Mouse (Mus musculus) E14TG2a.4 (cell line): ENCODE data around the gene Rrbp1.

Experiments
- H3K27me3 ChIP-seq: 2 replicates; pipeline ENCODE4 v1.6.1; 2014; ENCODE audit warnings: low read length, control low read depth; ENCODE audit not compliant: insufficient read depth
- H3K36me3 ChIP-seq: 2 replicates; pipeline ENCODE4 v1.6.1; 2014; ENCODE audit warnings: low read length, control low read depth; ENCODE audit not compliant: insufficient read depth
- H3K4me1 ChIP-seq: replicated peaks from 2 replicates; pipeline ENCODE4 v1.6.1; 2014; ENCODE audit warnings: low read depth, low read length, control low read depth
- H3K4me3 ChIP-seq: replicated peaks from 2 replicates; pipeline ENCODE4 v1.5.1; 2014; ENCODE audit warnings: mild to moderate bottlenecking, low read length
- H3K9me3 ChIP-seq: 2 replicates; pipeline ENCODE4 v1.6.1; 2014; ENCODE audit warnings: low read length, control low read depth
- CTCF ChIP-seq: conservative IDR thresholded peaks from 2 replicates; pipeline ENCODE4 v1.5.1; 2014; ENCODE audit warnings: low read length
- NANOG ChIP-seq: IDR thresholded peaks from 2 replicates; pipeline ENCODE4 v1.6.1; 2014; ENCODE audit warnings: borderline replicate concordance, low read length, mixed read lengths
- POU5F1 ChIP-seq: IDR thresholded peaks from 2 replicates; pipeline ENCODE4 v1.6.1; 2014; ENCODE audit warnings: low read length, borderline replicate concordance

The Rrbp1 gene

DNA sequence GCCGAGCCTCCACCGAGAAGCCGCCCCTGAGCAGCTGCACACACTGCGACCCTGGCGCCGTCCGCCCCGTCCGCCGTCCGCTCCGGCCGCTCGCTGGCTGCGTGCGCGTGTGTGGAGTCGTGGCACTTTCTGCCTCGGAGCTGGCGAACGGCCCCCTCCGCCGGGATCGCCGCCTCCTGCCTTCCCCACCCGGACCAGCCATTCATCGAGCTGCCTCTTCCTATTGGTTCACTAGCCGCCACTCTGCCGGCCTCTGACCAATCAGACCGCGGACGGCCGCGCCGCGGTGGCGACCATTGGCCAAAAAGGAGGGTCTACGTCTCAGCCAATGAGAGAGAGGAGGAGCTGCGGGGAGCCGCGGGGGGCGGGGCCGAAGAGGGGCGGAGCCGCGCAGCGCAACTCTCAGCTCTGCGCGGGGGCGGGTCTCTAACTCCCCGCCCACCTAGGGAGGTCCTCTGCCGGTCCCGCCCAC lies at the start of gene Rrbp1:
Rrbp1 (minus strand) TSS at position 184 of the 472 bp plus-strand sequence.
- H3K36me3 ChIP-seq = peaks cover 9% of the 10 kb centered on the region; the same call in 1 of the 2 replicates
- no peak for TF ChIP-seq POU5F1
- no peak for TF ChIP-seq NANOG
- TF ChIP-seq CTCF = no peak
- 0 out of 2 replicates have a peak, but pooled peaks cover 2% of the 10 kb centered on the region for H3K27me3 ChIP-seq

DNA sequence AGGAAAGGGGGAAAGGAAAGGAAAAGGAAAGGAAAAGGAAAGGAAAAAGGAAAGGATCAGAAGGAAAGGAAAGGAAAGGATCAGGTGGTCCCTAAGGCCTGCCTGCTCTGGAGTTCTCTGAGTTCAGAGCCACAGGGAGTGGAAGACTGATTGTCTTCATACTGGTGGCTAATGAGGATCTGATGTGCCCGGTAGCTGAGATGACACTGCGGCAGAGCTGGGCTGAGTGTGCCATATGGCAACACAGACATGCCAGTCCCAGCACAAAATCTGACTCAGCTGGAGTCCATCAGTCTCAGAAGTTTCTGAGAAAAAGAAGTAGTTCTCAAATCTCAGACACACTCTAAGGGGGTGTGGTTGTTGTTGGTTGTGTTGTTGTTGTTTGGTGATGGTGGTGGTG lies 46.7 kb upstream of the Rrbp1 start:
- peaks cover 6% of the 10 kb centered on the region; the same call in 1 of the 2 replicates for H3K27me3 ChIP-seq
- H3K36me3 ChIP-seq = no peaks in the 10 kb centered on the region
- no peak for TF ChIP-seq CTCF
- no peak for TF ChIP-seq POU5F1
- TF ChIP-seq NANOG = no peak
- H3K4me3 ChIP-seq = no peak overlapping the region
- peaks cover 4% of the 10 kb centered on the region; the same call in 1 of the 2 replicates for H3K4me1 ChIP-seq
- H3K9me3 ChIP-seq = no peaks in the 10 kb centered on the region

More for the DNA sequence above, at the start of gene Rrbp1:
- Histone ChIP-seq H3K4me3 (peak within 1 kb of the TSS; percentile 96), H3K4me1 (peaks cover 38% of the 10 kb centered on the region), H3K9me3 (no peaks in the 10 kb centered on the region)

DNA sequence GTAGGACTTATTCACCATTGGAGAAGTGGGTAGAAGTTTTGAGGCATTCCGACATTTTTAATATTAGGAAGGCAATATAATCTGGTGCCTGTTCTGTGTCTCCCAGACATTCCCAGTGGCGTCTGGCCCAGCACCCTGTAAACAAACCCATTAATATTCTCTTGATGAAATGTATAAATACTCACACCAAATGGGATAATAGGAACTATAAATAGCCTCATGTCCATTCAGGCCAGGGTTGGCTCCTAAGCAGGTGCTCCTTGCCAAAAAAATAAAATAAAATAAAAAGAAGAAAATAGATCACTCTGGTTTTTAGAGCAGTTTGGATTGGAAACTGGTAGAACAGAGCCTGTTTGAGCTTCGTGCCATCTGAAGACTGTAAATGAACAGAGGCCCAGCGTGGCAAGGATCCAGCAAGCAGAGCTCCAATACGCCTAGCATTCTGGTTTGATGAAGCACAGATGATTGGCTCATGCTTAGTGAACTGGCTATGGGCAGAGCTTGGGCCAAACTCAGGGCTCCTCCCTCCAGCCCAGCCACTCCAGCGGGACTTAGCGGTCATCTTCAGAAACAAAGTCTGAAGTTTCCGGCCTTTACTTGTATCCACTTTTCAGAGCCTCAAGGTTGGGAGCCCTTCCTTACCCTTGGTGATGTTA lies 41.5 kb upstream of the Rrbp1 start:
- TF ChIP-seq NANOG = no peak
- TF ChIP-seq CTCF = no peak
- TF ChIP-seq POU5F1 = no peak
- no peaks in the 10 kb centered on the region for H3K4me1 ChIP-seq
- H3K9me3 ChIP-seq = no peaks in the 10 kb centered on the region
- H3K36me3 ChIP-seq = no peaks in the 10 kb centered on the region
- no peaks in the 10 kb centered on the region for H3K27me3 ChIP-seq
- no peak overlapping the region for H3K4me3 ChIP-seq

DNA sequence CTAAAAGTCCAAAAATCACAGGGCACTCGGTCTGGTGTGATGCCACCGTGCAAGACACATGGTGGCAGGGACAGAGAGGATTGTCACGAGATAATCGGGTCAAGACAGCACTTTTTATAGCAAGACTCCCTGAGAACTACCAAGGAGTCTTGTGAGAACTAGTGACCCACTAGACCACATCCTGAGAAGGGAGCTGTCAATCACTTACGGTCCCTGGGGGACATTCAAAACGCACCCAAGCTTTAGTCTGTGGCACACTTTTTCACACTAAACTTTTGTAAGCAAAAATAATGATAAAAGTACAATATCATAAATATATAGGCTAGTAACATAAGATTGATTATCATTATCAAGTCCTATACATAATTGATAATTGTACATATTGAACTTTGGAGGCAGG lies 39.8 kb upstream of the Rrbp1 start:
- Histone ChIP-seq H3K9me3 (no peaks in the 10 kb centered on the region), H3K4me3 (no peak overlapping the region), H3K36me3 (no peaks in the 10 kb centered on the region), H3K4me1 (peaks cover 13% of the 10 kb centered on the region), H3K27me3 (no peaks in the 10 kb centered on the region)
- TF ChIP-seq POU5F1 = no peak
- TF ChIP-seq NANOG = no peak
- TF ChIP-seq CTCF = no peak

DNA sequence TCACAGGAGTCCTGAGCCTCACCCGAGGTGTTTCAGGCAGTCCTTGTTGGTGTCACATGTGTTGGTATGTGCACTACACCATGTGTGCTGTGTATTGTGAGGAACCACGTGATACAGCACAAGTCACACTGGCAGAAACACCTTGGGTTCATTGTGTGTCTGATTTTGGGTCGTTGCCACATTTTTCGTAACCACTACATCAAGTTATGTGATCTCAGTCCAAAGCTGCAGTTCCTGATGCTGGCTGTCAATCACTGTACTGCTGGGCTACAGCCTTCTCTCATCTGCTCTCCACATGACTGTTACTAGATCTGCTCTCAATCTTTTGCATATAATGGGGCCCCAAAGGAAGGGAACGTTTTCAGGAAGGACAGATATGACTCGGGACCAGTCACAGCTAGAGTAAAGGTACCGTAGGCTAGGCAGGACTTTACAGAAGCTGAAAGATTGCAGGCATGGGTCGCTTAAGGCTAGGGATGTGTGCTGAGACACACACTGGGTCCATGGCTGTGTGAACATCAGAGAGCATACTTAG lies 39.1 kb upstream of the Rrbp1 start:
- no peak for TF ChIP-seq POU5F1
- no peak for TF ChIP-seq NANOG
- no peaks in the 10 kb centered on the region for H3K9me3 ChIP-seq
- H3K4me1 ChIP-seq = peaks cover 14% of the 10 kb centered on the region
- no peak overlapping the region for H3K4me3 ChIP-seq
- H3K27me3 ChIP-seq = no peaks in the 10 kb centered on the region
- no peaks in the 10 kb centered on the region for H3K36me3 ChIP-seq

GRCm38 (mm10) chr2:144046916-144047315 lies 35.9 kb upstream of the Rrbp1 start:
- no peak for TF ChIP-seq CTCF
- Histone ChIP-seq H3K9me3 (peaks cover 9% of the 10 kb centered on the region), H3K4me3 (no peak overlapping the region), H3K4me1 (peaks cover 14% of the 10 kb centered on the region), H3K36me3 (no peaks in the 10 kb centered on the region), H3K27me3 (no peaks in the 10 kb centered on the region)

DNA sequence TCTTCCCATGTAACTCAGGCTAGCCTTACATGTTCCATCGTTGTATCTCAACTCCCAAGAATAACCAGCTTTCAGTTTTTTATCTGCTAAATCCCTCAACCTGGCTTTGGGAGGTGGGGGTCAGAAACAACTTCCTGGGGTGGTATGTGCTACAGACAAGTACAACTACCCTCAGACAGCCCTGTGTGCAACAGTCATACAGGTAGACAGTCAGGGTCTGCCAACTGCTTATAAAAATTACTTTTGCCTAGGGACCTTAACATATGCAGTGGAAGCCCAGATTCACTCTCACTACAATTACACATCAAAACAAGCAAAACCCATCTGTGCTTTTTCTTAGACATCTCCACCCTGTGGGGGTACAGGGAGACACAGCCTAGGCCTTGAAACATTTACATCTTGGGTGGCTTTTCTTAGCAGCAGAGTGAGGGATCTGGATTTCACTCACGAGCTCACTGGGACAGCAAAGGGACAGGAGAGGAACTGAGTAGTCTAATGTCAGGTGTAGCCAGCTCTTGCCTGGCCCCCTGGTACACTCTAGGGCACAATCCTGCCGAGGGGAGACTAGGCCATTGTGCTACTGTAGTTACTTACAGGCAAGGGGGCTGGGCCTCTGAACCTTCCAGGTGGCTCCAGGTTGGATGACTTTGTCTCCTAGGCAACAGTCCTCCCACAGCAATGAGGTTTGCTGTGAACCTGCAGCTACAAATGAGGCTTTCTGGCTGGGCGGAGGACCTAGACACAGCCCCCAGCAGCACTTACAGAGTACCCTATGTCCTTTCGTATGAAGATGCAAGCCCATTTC lies 34.9 kb upstream of the Rrbp1 start:
- Histone ChIP-seq H3K36me3 (no peaks in the 10 kb centered on the region), H3K27me3 (no peaks in the 10 kb centered on the region), H3K9me3 (peaks cover 9% of the 10 kb centered on the region), H3K4me3 (no peak overlapping the region), H3K4me1 (peaks cover 14% of the 10 kb centered on the region)
- TF ChIP-seq CTCF = no peak
- TF ChIP-seq NANOG = no peak
- TF ChIP-seq POU5F1 = no peak

DNA sequence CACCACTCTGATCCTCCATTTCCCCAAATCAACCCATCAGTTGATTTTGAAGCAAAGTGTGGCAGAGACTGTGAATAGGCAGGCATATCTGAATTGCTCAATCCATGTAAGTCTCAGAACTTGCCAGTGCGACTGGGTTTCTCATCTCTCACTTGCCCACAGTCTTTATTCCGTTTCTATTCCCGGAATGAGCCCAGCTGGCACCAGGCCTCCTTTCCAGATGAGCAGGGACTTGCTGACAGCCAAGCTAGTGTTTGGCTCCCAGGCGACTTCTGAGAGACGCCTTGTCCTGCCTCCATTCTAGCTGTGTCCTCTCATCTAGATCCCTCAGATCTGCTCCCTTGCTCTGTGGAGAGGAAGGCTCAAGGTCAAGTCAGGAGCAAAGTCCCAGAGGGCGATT lies 33.7 kb upstream of the Rrbp1 start:
- Histone ChIP-seq H3K9me3 (peaks cover 9% of the 10 kb centered on the region), H3K4me3 (no peak overlapping the region), H3K36me3 (no peaks in the 10 kb centered on the region), H3K4me1 (peaks cover 17% of the 10 kb centered on the region), H3K27me3 (no peaks in the 10 kb centered on the region)
- TF ChIP-seq NANOG (no peak), CTCF (no peak), POU5F1 (no peak)
